In the genomic region with DNA sequence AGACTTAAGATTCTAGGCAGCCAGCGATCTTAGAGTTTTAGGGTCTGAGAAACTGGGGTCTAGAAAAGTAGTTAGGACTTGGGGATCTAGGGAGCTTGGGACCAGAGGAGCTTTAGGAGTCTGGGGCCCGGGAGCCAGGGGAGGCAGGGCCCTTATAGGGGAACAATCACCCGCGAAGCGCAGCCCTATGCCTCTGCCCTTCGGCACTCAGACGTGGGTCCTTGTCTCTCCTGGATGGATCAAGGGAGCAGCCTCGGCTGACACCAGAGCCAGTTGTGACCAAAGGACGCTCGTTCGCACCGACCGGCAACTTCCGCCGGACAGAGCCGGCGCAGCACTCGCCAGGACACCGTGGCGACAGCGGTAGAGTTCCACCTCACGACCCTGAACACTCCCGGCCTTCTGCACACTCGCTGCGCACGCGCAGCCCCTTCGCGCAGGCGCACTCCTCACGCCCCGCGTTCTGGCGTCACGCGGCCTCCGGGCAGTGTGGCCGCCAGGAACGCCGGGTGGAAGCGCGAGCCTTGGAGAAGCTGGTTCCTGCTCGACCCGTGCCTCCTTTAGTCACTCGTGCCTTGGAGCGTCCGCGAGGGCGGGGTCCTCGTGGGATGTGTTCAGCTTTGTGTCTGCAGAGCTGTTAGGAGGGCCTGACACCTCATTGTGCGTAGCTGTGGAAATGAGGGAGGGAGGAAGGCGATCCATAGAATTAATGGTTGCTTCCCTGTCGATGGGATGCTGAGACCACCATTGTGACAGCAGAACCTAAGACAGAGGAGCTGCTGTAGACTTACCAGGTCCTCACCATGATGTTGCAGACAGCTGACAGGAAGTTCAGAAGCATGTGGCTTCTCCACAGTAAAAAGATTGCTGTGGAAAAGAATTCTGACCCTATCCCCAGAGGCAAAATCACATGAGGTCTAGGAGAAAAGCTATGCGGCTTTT, we compare ENCODE assay signal across 8 mouse cellular contexts. TPM values are rescaled to one million over a fixed set of nuclear protein-coding genes. Genes with fewer than 3 reads are reported as not detected.
DNase-seq lines count a peak whose midpoint lies in the region; ATAC-seq lines count a peak whose summit lies in the region.

No protein-coding gene starts in this region.

- peak; percentile 98 for ATAC-seq in intestine, embryonic 15.5 days

- peak; percentile 92 for DNase-seq in adrenal gland, adult 8-10 months
- DNase-seq in embryo, embryonic 11.5 days (ENCODE audit: low read depth, low spot score): peak; percentile 94
- peak; percentile 91 to 94 for DNase-seq in gastrocnemius, postnatal 36 days
- DNase-seq in left cerebral cortex, postnatal 25 days (ENCODE audit: low spot score in 2 of 2): peak; percentile 95 to 96
- DNase-seq in mesoderm, embryonic 11.5 days (ENCODE audit: low read depth, low spot score): peak; percentile 98
- peak; percentile 96 for DNase-seq in right cerebral cortex, postnatal 25 days
- DNase-seq in urinary bladder, postnatal 36 days (ENCODE audit: low spot score in 2 of 2): peak; percentile 93

- 3% methylated on average over 54 of the region's 54 CpGs for WGBS in intestine, embryonic 15.5 days

- peak overlapping the region; percentile 73 for H3K27ac ChIP-seq in intestine, embryonic 15.5 days

- H3K36me3 ChIP-seq in intestine, embryonic 15.5 days: no peaks in the 10 kb centered on the region

- peak overlapping the region; percentile 93 for H3K9ac ChIP-seq in intestine, embryonic 15.5 days

- no peaks in the 10 kb centered on the region for H3K27me3 ChIP-seq in intestine, embryonic 15.5 days (replicated peaks)

- no peaks in the 10 kb centered on the region for H3K9me3 ChIP-seq in intestine, embryonic 15.5 days

- intact Hi-C loops in gastrocnemius, postnatal 36 days (cut with DNase I): no loop called here
- intact Hi-C loops in left cerebral cortex, postnatal 25 days (cut with DNase I): no loop called here

- peaks cover 14% of the 10 kb centered on the region for H3K4me1 ChIP-seq in intestine, embryonic 15.5 days (replicated peaks)

- peak overlapping the region; percentile 73 for H3K4me3 ChIP-seq in intestine, embryonic 15.5 days (replicated peaks)

- H3K4me2 ChIP-seq in intestine, embryonic 15.5 days (replicated peaks): peak overlapping the region; percentile 87

RNA-seq across cellular contexts. Expression of a gene that starts 14.8 kb away (rescaled TPM):
- total RNA-seq in adrenal gland, adult 8-10 months (2022): 10 to 100 TPM in 3 of 4 experiments, 1 to 10 TPM in 1; 8.7 to 20.1 (median 15.9) TPM
- 1 to 10 TPM in 1 of 2 experiments, under 1 TPM in 1; 0.79 to 1.1 TPM for total RNA-seq in gastrocnemius, postnatal 36 days (2021)
- polyA plus RNA-seq in intestine, embryonic 15.5 days (2015; fragmentation: Nextera tagmentation; extraction: Ambion mirVana): 7.5 and 10.3 TPM in 2 replicates
- total RNA-seq in left cerebral cortex, postnatal 25 days (2021): 1 to 10 TPM in 1 of 2 experiments, under 1 TPM in 1; 0.76 to 1.3 TPM

RNA-seq across cellular contexts. Expression of a gene that starts 18.8 kb away (rescaled TPM):
- total RNA-seq in adrenal gland, adult 8-10 months (2022): 100 to 1,000 TPM; 275 to 460 (median 313) TPM
- total RNA-seq in gastrocnemius, postnatal 36 days (2021): 10 to 100 TPM; 49.9 to 55.7 TPM
- 128 and 141 TPM in 2 replicates for polyA plus RNA-seq in intestine, embryonic 15.5 days (2015; fragmentation: Nextera tagmentation; extraction: Ambion mirVana)
- total RNA-seq in left cerebral cortex, postnatal 25 days (2021): 100 to 1,000 TPM; 138 to 140 TPM

RNA-seq across cellular contexts. Expression of a gene that starts 26.8 kb away (rescaled TPM):
- 10 to 100 TPM; 43.6 to 74.0 (median 59.1) TPM for total RNA-seq in adrenal gland, adult 8-10 months (2022)
- 10 to 100 TPM; 11.2 to 12.3 TPM for total RNA-seq in gastrocnemius, postnatal 36 days (2021)
- 20.1 and 22.4 TPM in 2 replicates for polyA plus RNA-seq in intestine, embryonic 15.5 days (2015; fragmentation: Nextera tagmentation; extraction: Ambion mirVana)
- total RNA-seq in left cerebral cortex, postnatal 25 days (2021): 100 to 1,000 TPM; 246 TPM

RNA-seq across cellular contexts. Expression of a gene that starts 49.0 kb away (rescaled TPM):
- total RNA-seq in adrenal gland, adult 8-10 months (2022): 10 to 100 TPM; 37.0 to 73.9 (median 51.5) TPM
- total RNA-seq in gastrocnemius, postnatal 36 days (2021): 10 to 100 TPM; 12.6 to 17.0 TPM
- polyA plus RNA-seq in intestine, embryonic 15.5 days (2015; fragmentation: Nextera tagmentation; extraction: Ambion mirVana): 183 and 225 TPM in 2 replicates
- total RNA-seq in left cerebral cortex, postnatal 25 days (2021): 10 to 100 TPM; 17.4 to 18.8 TPM

Comparison
In these comparisons a context has a peak if more than half of its experiments do, and no peak if none do; other contexts are left out.
1. Peak in every context shown above with its lines: DNase-seq, ATAC-seq, H3K4me3 ChIP-seq and H3K27ac ChIP-seq.
2. RNA of a gene that starts 14.8 kb away (total RNA-seq): 8.7 to 20.1 TPM in adrenal gland, adult 8-10 months; 0.76 to 1.3 TPM in left cerebral cortex, postnatal 25 days and 0.79 to 1.1 TPM in gastrocnemius, postnatal 36 days; every median in the first group is over 4 times any median in the second.